Mouse (Mus musculus) cortical plate, adult 2 months (tissue): ENCODE measurements around the gene Rnf34.

Experiments
- CTCF ChIP-seq: fragments of 200-500 bp; IDR thresholded peaks from 2 replicates; pipeline ENCODE4 v1.5.1; 2011; ENCODE audit warnings: mild to moderate bottlenecking, control low read depth, low read length; ENCODE audit not compliant: insufficient read depth; ENCODE audit errors: extremely low read depth
- POLR2A ChIP-seq: fragments of 200-500 bp; IDR thresholded peaks from 2 replicates; pipeline ENCODE4 v1.6.1; 2011; ENCODE audit warnings: mild to moderate bottlenecking, low read length, control low read depth; ENCODE audit not compliant: insufficient read depth; ENCODE audit errors: extremely low read depth

DNA sequence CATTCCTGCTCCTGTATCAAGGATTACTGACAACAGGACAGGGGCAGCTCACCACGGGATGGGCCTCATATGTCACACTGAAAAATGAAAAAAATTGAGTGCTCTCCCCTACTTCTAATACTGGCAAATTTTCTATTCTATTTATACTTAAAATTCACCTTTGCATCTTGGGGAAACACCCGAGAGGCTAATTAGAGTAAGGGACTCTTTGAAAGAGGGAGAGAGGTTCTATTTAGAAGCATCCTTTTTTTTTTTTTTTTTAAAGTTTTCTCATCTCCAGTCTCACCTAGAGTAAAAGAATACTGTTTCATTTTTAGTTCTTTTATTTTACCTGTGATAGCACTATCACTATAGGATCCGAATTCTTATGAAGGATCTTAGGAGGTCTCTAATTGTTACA, 24.5 kb downstream of the Rnf34 start:
- TF ChIP-seq POLR2A = no peak
- no peak for TF ChIP-seq CTCF
